ENCODE assay signal across 19 mouse cellular contexts in genomic region chr1:139101725-139102124, GRCm38 (mm10).
A peak's percentile ranks its signal among the peaks of the same experiment; 100 is the strongest.
DNase-seq lines count a peak whose midpoint lies in the region; ATAC-seq and TF ChIP-seq lines count a peak whose summit lies in the region.
"Had no signal": no experiment of that assay in that cellular context is flagged by ENCODE, and none has a peak within 500 bp of the region (broad histone marks: within the 10 kb centered on the region; RNA-seq: fewer than 3 reads in every experiment).

No protein-coding gene starts in this region.

- no peak for DNase-seq in neural tube, embryonic 10.5 days (ENCODE audit: extremely low spot score, low spot score)
- peak; percentile 25 for DNase-seq in hindbrain, postnatal 0 days (ENCODE audit: low spot score)
- no peak for DNase-seq in lung, adult 18-20 months
- no peak for DNase-seq in heart, adult 11 months
- DNase-seq in embryonic facial prominence, embryonic 10.5 days (ENCODE audit: low spot score), result no peak
- DNase-seq: adrenal gland, postnatal 36 days; cerebellum, postnatal 25 days; kidney, postnatal 25 days; liver, embryonic 13.5 days; lung, embryonic 14.5 days; thymus, postnatal 36 days had no signal

- H3K4me2 ChIP-seq in hindbrain, embryonic 13.5 days, result no peak overlapping the region
- H3K4me2 ChIP-seq in hindbrain, embryonic 12.5 days (replicated peaks), result no peak overlapping the region
- H3K4me2 ChIP-seq in neural tube, embryonic 13.5 days, result no peak overlapping the region
- H3K4me2 ChIP-seq in hindbrain, postnatal 0 days (ENCODE audit: low read depth, low read length), result no peak overlapping the region
- H3K4me2 ChIP-seq: embryonic facial prominence, embryonic 13.5 days; heart, embryonic 11.5 days; limb, embryonic 13.5 days; liver, embryonic 13.5 days; lung, embryonic 14.5 days had no signal

- WGBS in hindbrain, embryonic 13.5 days, result 75% methylated on average over 9 of the region's 9 CpGs
- 81% methylated on average over 9 of the region's 9 CpGs for WGBS in hindbrain, embryonic 12.5 days
- WGBS in neural tube, embryonic 13.5 days, result 68% methylated on average over 9 of the region's 9 CpGs
- WGBS in hindbrain, postnatal 0 days, result 67% methylated on average over 9 of the region's 9 CpGs
- 75% methylated on average over 9 of the region's 9 CpGs for WGBS in embryonic facial prominence, embryonic 10.5 days

- no peaks in the 10 kb centered on the region for H3K4me1 ChIP-seq in hindbrain, embryonic 13.5 days (replicated peaks)
- no peaks in the 10 kb centered on the region for H3K4me1 ChIP-seq in hindbrain, embryonic 12.5 days
- H3K4me1 ChIP-seq in neural tube, embryonic 13.5 days (replicated peaks), result peaks cover 7% of the 10 kb centered on the region; the same call in 1 of the 2 replicates
- H3K4me1 ChIP-seq in hindbrain, postnatal 0 days (ENCODE audit: insufficient read depth, low read length), result no peaks in the 10 kb centered on the region
- H3K4me1 ChIP-seq in embryonic facial prominence, embryonic 10.5 days, result no peaks in the 10 kb centered on the region
- H3K4me1 ChIP-seq: embryonic facial prominence, embryonic 13.5 days; limb, embryonic 13.5 days; liver, embryonic 13.5 days had no signal

- H3K36me3 ChIP-seq in hindbrain, embryonic 13.5 days, result peaks cover 30% of the 10 kb centered on the region
- H3K36me3 ChIP-seq in hindbrain, embryonic 12.5 days, result peaks cover 3% of the 10 kb centered on the region; the same call in 1 of the 2 replicates
- H3K36me3 ChIP-seq in neural tube, embryonic 13.5 days, result peaks cover 16% of the 10 kb centered on the region
- H3K36me3 ChIP-seq in hindbrain, postnatal 0 days (ENCODE audit: insufficient read depth, low read length), result peaks cover 10% of the 10 kb centered on the region; the same call in 1 of the 2 replicates
- peaks cover 7% of the 10 kb centered on the region; the same call in 1 of the 2 replicates for H3K36me3 ChIP-seq in embryonic facial prominence, embryonic 10.5 days (replicated peaks)

- H3K27ac ChIP-seq in hindbrain, embryonic 13.5 days, result peak overlapping the region; percentile 66; the same call in 1 of the 2 replicates
- no peak overlapping the region for H3K27ac ChIP-seq in hindbrain, embryonic 12.5 days
- peak overlapping the region; percentile 71; the same call in 1 of the 2 replicates for H3K27ac ChIP-seq in neural tube, embryonic 13.5 days (replicated peaks)
- H3K27ac ChIP-seq in hindbrain, postnatal 0 days, result no peak overlapping the region
- H3K27ac ChIP-seq in embryonic facial prominence, embryonic 10.5 days (replicated peaks), result no peak overlapping the region
- H3K27ac ChIP-seq: embryonic facial prominence, embryonic 13.5 days; limb, embryonic 13.5 days; liver, embryonic 13.5 days had no signal

- TF ChIP-seq CTCF in hindbrain, postnatal 0 days (IDR thresholded peaks at IDR 0.05; ENCODE audit: low read depth), result no peak

- no peaks in the 10 kb centered on the region for H3K9me3 ChIP-seq in hindbrain, embryonic 13.5 days
- no peaks in the 10 kb centered on the region for H3K9me3 ChIP-seq in hindbrain, embryonic 12.5 days (replicated peaks)
- no peaks in the 10 kb centered on the region for H3K9me3 ChIP-seq in neural tube, embryonic 13.5 days
- no peaks in the 10 kb centered on the region for H3K9me3 ChIP-seq in hindbrain, postnatal 0 days (ENCODE audit: low read length)
- no peaks in the 10 kb centered on the region for H3K9me3 ChIP-seq in embryonic facial prominence, embryonic 10.5 days
- H3K9me3 ChIP-seq: embryonic facial prominence, embryonic 13.5 days; limb, embryonic 13.5 days; liver, embryonic 13.5 days had no signal

- H3K9ac ChIP-seq in hindbrain, embryonic 13.5 days, result no peak overlapping the region
- no peak overlapping the region for H3K9ac ChIP-seq in hindbrain, embryonic 12.5 days
- H3K9ac ChIP-seq in neural tube, embryonic 13.5 days, result no peak overlapping the region
- no peak overlapping the region for H3K9ac ChIP-seq in hindbrain, postnatal 0 days (replicated peaks; ENCODE audit: low read length)
- H3K9ac ChIP-seq: embryonic facial prominence, embryonic 13.5 days; limb, embryonic 13.5 days; liver, embryonic 13.5 days; lung, embryonic 14.5 days had no signal

- no peak; the same call in 1 of the 2 replicates for ATAC-seq in hindbrain, embryonic 13.5 days (ENCODE audit: low FRiP score)
- no peak for ATAC-seq in hindbrain, embryonic 12.5 days (ENCODE audit: low FRiP score)
- no peak for ATAC-seq in neural tube, embryonic 13.5 days (ENCODE audit: low read depth)
- no peak for ATAC-seq in hindbrain, postnatal 0 days
- ATAC-seq: intestine, embryonic 16.5 days had no signal

- no peaks in the 10 kb centered on the region for H3K27me3 ChIP-seq in hindbrain, embryonic 13.5 days
- no peaks in the 10 kb centered on the region for H3K27me3 ChIP-seq in hindbrain, embryonic 12.5 days
- no peaks in the 10 kb centered on the region for H3K27me3 ChIP-seq in neural tube, embryonic 13.5 days
- no peaks in the 10 kb centered on the region for H3K27me3 ChIP-seq in hindbrain, postnatal 0 days (ENCODE audit: insufficient read depth, low read length)
- H3K27me3 ChIP-seq in embryonic facial prominence, embryonic 10.5 days (replicated peaks; ENCODE audit: low read depth, poor library complexity, severe bottlenecking), result no peaks in the 10 kb centered on the region
- H3K27me3 ChIP-seq: embryonic facial prominence, embryonic 13.5 days; limb, embryonic 13.5 days; liver, embryonic 13.5 days had no signal

- no peak overlapping the region for H3K4me3 ChIP-seq in hindbrain, embryonic 13.5 days
- no peak overlapping the region for H3K4me3 ChIP-seq in hindbrain, embryonic 12.5 days
- no peak overlapping the region for H3K4me3 ChIP-seq in neural tube, embryonic 13.5 days
- no peak overlapping the region for H3K4me3 ChIP-seq in hindbrain, postnatal 0 days (ENCODE audit: low read length)
- no peak overlapping the region for H3K4me3 ChIP-seq in embryonic facial prominence, embryonic 10.5 days
- H3K4me3 ChIP-seq: embryonic facial prominence, embryonic 13.5 days; erythroblast, embryonic 14.5 days; limb, embryonic 13.5 days; liver, embryonic 13.5 days had no signal

Comparison
In these comparisons a context has a peak if more than half of its experiments do, and no peak if none do; other contexts are left out.
1. H3K27ac ChIP-seq: peak in hindbrain, embryonic 13.5 days (single experiment) and neural tube, embryonic 13.5 days (single experiment); none in hindbrain, embryonic 12.5 days (single experiment), hindbrain, postnatal 0 days (single experiment) and embryonic facial prominence, embryonic 10.5 days (single experiment).